Mouse (Mus musculus) mouse trophoblast stem cell (cell line): ENCODE data around the gene Ovch2.

Source experiments
- in situ Hi-C, 2 experiments: fragments of 300-500 bp; cut with MseI, MboI; formaldehyde crosslinking; loops; 2 replicates in 1 of 2; 3 replicates in 1 of 2; pipeline ENCODE4 v1.15.1; 2025

Ovch2 gene

GRCm38 (mm10) chr7:107745111-107745510, 55.9 kb downstream of the Ovch2 start:
- in situ Hi-C loops, result loop anchor here in 1 of 2 experiments (5.0 kb wide), 1 partner anchor 42 kb away; no protein-coding TSS in a partner anchor

GRCm38 (mm10) chr7:107744454-107744853, 56.6 kb downstream of the Ovch2 start:
- in situ Hi-C loops, result no loop called here

- in situ Hi-C loops, result no loop called here
Measured at GRCm38 (mm10) chr7:107742963-107743465, 58.0 kb downstream of the Ovch2 start.

GRCm38 (mm10) chr7:107738726-107739125, 62.3 kb downstream of the Ovch2 start:
- in situ Hi-C loops, result no loop called here

- in situ Hi-C loops, result no loop called here
Measured at GRCm38 (mm10) chr7:107733162-107733561, 67.8 kb downstream of the Ovch2 start.
